Mouse (Mus musculus) leukemia stem cell, adult 10-12 weeks (primary cell): ENCODE data around the gene Vmn1r210. TPM values are rescaled to one million over a fixed set of nuclear protein-coding genes. Genes with fewer than 3 reads are reported as not detected.

Experiments used
- polyA plus RNA-seq: library from polyadenylated mRNA; stranded (reverse); fragments of >175 nt; gene quantifications from 2 replicates; pipeline ENCODE4 v1.2.3, GENCODE M21; 2012; ENCODE audit warnings: low replicate concordance

The Vmn1r210 gene
- not detected in 2 replicates for polyA plus RNA-seq

GRCm38 (mm10) chr13:22831248-22831647, at the start of gene Vmn1r210:
Vmn1r210 (minus strand) TSS chr13:22831348.

GRCm38 (mm10) chr13:22857461-22857860, 26.3 kb upstream of the Vmn1r210 start, which contains the start of gene Vmn1r211:
Vmn1r211 (minus strand) TSS chr13:22857561.

GRCm38 (mm10) chr13:22809582-22809981, 21.6 kb downstream of the Vmn1r210 start, which contains the start of gene Vmn1r209:
Vmn1r209 (minus strand) TSS chr13:22809682.

GRCm38 (mm10) chr13:22777300-22777699, 53.8 kb downstream of the Vmn1r210 start, which contains the start of gene Vmn1r208:
Vmn1r208 (minus strand) TSS chr13:22777400.

Other genes with a start within 250 kb of the Vmn1r210 start
- not detected in 2 replicates for gene Vmn1r205, start 238.3 kb downstream of the Vmn1r210 start, polyA plus RNA-seq
- not detected in 2 replicates for gene Vmn1r206, start 207.1 kb downstream of the Vmn1r210 start, polyA plus RNA-seq
- gene Vmn1r207-ps, start 101.7 kb downstream of the Vmn1r210 start, polyA plus RNA-seq: 0.07 TPM in 1 of 2 replicates, not detected in the other
- not detected in 2 replicates for gene Vmn1r208, start 53.9 kb downstream of the Vmn1r210 start, polyA plus RNA-seq
- gene Vmn1r209, start 21.7 kb downstream of the Vmn1r210 start, polyA plus RNA-seq: not detected in 2 replicates
- gene Vmn1r211, start 26.2 kb upstream of the Vmn1r210 start, polyA plus RNA-seq: not detected in 2 replicates
- not detected in 2 replicates for gene Vmn1r212, start 52.9 kb upstream of the Vmn1r210 start, polyA plus RNA-seq
- not detected in 2 replicates for gene Vmn1r213, start 176.3 kb upstream of the Vmn1r210 start, polyA plus RNA-seq
- not detected in 2 replicates for gene Vmn1r214, start 199.1 kb upstream of the Vmn1r210 start, polyA plus RNA-seq
- gene Vmn1r215, start 236.7 kb upstream of the Vmn1r210 start, polyA plus RNA-seq: not detected in 2 replicates